ENCODE assay signal across 19 mouse cellular contexts in the genomic region with DNA sequence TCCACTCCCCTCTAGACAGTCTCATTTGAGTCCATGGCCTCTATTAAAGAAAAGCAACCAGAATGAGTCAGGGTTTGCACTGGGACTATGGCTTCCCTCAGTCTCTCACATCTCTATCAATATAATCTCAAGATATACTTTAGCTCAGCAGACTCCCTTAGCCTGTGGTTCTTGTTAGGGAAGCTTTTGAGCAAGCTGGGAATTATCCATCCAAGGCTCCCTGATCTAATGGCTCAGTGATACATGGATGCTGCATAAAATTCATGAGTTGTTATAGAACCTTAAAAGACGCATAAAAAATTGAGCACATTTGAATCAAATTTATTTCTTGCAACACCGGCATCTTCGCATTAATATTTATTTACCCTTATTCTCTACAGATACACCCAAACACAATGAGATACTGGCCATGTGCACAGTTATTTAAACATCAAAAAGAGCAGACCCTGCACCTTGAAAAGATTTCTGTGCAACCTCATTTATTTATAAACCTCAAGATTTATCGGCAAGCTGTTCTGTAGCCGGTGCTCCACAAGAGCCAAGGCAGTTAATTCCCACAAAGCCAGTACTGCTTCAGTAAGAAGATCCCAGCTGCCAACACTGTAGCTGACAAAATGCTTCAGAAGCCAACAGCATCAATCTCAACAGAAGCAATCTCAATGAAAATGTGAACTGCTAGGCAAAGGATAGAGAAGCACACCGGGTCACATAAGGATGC. TPM values are rescaled to one million over a fixed set of nuclear protein-coding genes. Genes with fewer than 3 reads are reported as not detected.
DNase-seq lines count a peak whose midpoint lies in the region; ATAC-seq lines count a peak whose summit lies in the region.
"Had no signal": no experiment of that assay in that cellular context is flagged by ENCODE, and none has a peak within 500 bp of the region (broad histone marks: within the 10 kb centered on the region; RNA-seq: fewer than 3 reads in every experiment).

No protein-coding gene starts in this region.

- no peaks in the 10 kb centered on the region for H3K36me3 ChIP-seq in hindbrain, embryonic 13.5 days
- no peaks in the 10 kb centered on the region for H3K36me3 ChIP-seq in hindbrain, embryonic 10.5 days
- no peaks in the 10 kb centered on the region for H3K36me3 ChIP-seq in midbrain, embryonic 13.5 days
- H3K36me3 ChIP-seq in midbrain, embryonic 10.5 days, result no peaks in the 10 kb centered on the region
- H3K36me3 ChIP-seq in midbrain, embryonic 15.5 days (replicated peaks), result no peaks in the 10 kb centered on the region
- no peaks in the 10 kb centered on the region for H3K36me3 ChIP-seq in neural tube, embryonic 14.5 days (ENCODE audit: control insufficient read depth, insufficient read depth, low read length)
- H3K36me3 ChIP-seq: hindbrain, embryonic 15.5 days; limb, embryonic 12.5 days; liver, embryonic 13.5 days; lung, embryonic 15.5 days had no signal

- no peaks in the 10 kb centered on the region for H3K9me3 ChIP-seq in hindbrain, embryonic 13.5 days
- H3K9me3 ChIP-seq in hindbrain, embryonic 10.5 days, result no peaks in the 10 kb centered on the region
- H3K9me3 ChIP-seq in midbrain, embryonic 13.5 days, result no peaks in the 10 kb centered on the region
- no peaks in the 10 kb centered on the region for H3K9me3 ChIP-seq in midbrain, embryonic 10.5 days (replicated peaks)
- no peaks in the 10 kb centered on the region for H3K9me3 ChIP-seq in midbrain, embryonic 15.5 days
- no peaks in the 10 kb centered on the region for H3K9me3 ChIP-seq in neural tube, embryonic 14.5 days (ENCODE audit: control insufficient read depth, low read length)
- H3K9me3 ChIP-seq: hindbrain, embryonic 15.5 days; limb, embryonic 12.5 days; liver, embryonic 13.5 days; lung, embryonic 15.5 days had no signal

- DNase-seq in hindbrain, embryonic 10.5 days (ENCODE audit: low spot score), result no peak
- no peak for DNase-seq in midbrain, embryonic 10.5 days (ENCODE audit: low spot score)
- DNase-seq in heart, postnatal 36 days, result no peak
- DNase-seq: adrenal gland, postnatal 25 days; cerebellum, adult 9-10 months; gastrocnemius, postnatal 14 days; kidney, adult 2 months; kidney, postnatal 14 days; liver, embryonic 13.5 days had no signal

- intact Hi-C loops in heart, postnatal 36 days (cut with DNase I), result no loop called here

- no peaks in the 10 kb centered on the region for H3K27me3 ChIP-seq in hindbrain, embryonic 13.5 days
- H3K27me3 ChIP-seq in hindbrain, embryonic 10.5 days (ENCODE audit: insufficient read depth, poor library complexity, severe bottlenecking), result no peaks in the 10 kb centered on the region
- no peaks in the 10 kb centered on the region for H3K27me3 ChIP-seq in midbrain, embryonic 13.5 days
- H3K27me3 ChIP-seq in midbrain, embryonic 10.5 days (ENCODE audit: low read depth, poor library complexity, severe bottlenecking), result no peaks in the 10 kb centered on the region
- H3K27me3 ChIP-seq in midbrain, embryonic 15.5 days (replicated peaks), result no peaks in the 10 kb centered on the region
- no peaks in the 10 kb centered on the region for H3K27me3 ChIP-seq in neural tube, embryonic 14.5 days (ENCODE audit: control insufficient read depth, insufficient read depth, low read length)
- H3K27me3 ChIP-seq: hindbrain, embryonic 15.5 days; limb, embryonic 12.5 days; liver, embryonic 13.5 days; lung, embryonic 15.5 days had no signal

- ATAC-seq in hindbrain, embryonic 13.5 days (ENCODE audit: low FRiP score), result 0 out of 2 replicates have a peak, but pooled peaks have one; percentile 17
- ATAC-seq in midbrain, embryonic 13.5 days, result peak; percentile 48; the same call in 1 of the 2 replicates
- ATAC-seq in midbrain, embryonic 15.5 days (replicated peaks), result peak; percentile 72
- ATAC-seq in neural tube, embryonic 14.5 days (ENCODE audit: low read depth), result peak; percentile 60; the same call in 1 of the 2 replicates

- WGBS in hindbrain, embryonic 13.5 days, result 83% methylated on average over 6 of the region's 6 CpGs
- 94% methylated on average over 6 of the region's 6 CpGs for WGBS in hindbrain, embryonic 10.5 days
- WGBS in midbrain, embryonic 13.5 days, result 88% methylated on average over 6 of the region's 6 CpGs
- WGBS in midbrain, embryonic 10.5 days, result 92% methylated on average over 6 of the region's 6 CpGs
- 68% methylated on average over 6 of the region's 6 CpGs for WGBS in midbrain, embryonic 15.5 days
- WGBS in neural tube, embryonic 14.5 days, result 78% methylated on average over 6 of the region's 6 CpGs

- H3K4me3 ChIP-seq in hindbrain, embryonic 13.5 days, result no peak overlapping the region
- H3K4me3 ChIP-seq in hindbrain, embryonic 10.5 days, result no peak overlapping the region
- no peak overlapping the region for H3K4me3 ChIP-seq in midbrain, embryonic 13.5 days (replicated peaks)
- H3K4me3 ChIP-seq in midbrain, embryonic 10.5 days, result no peak overlapping the region
- H3K4me3 ChIP-seq in midbrain, embryonic 15.5 days, result no peak overlapping the region
- H3K4me3 ChIP-seq in neural tube, embryonic 14.5 days (ENCODE audit: low read depth, low read length), result no peak overlapping the region
- H3K4me3 ChIP-seq: hindbrain, embryonic 15.5 days; limb, embryonic 12.5 days; liver, embryonic 13.5 days; lung, embryonic 15.5 days had no signal

- no peaks in the 10 kb centered on the region for H3K4me1 ChIP-seq in hindbrain, embryonic 13.5 days (replicated peaks)
- H3K4me1 ChIP-seq in hindbrain, embryonic 10.5 days (replicated peaks), result no peaks in the 10 kb centered on the region
- H3K4me1 ChIP-seq in midbrain, embryonic 13.5 days (replicated peaks), result no peaks in the 10 kb centered on the region
- H3K4me1 ChIP-seq in midbrain, embryonic 10.5 days, result no peaks in the 10 kb centered on the region
- H3K4me1 ChIP-seq in midbrain, embryonic 15.5 days, result no peaks in the 10 kb centered on the region
- H3K4me1 ChIP-seq in neural tube, embryonic 14.5 days (ENCODE audit: control insufficient read depth, insufficient read depth, low read length), result no peaks in the 10 kb centered on the region
- H3K4me1 ChIP-seq: hindbrain, embryonic 15.5 days; liver, embryonic 13.5 days; lung, embryonic 15.5 days had no signal

- no peak overlapping the region for H3K4me2 ChIP-seq in hindbrain, embryonic 13.5 days
- H3K4me2 ChIP-seq in midbrain, embryonic 13.5 days (replicated peaks), result no peak overlapping the region
- no peak overlapping the region for H3K4me2 ChIP-seq in midbrain, embryonic 15.5 days
- H3K4me2 ChIP-seq in neural tube, embryonic 14.5 days (ENCODE audit: low read depth, low read length), result no peak overlapping the region
- H3K4me2 ChIP-seq: hindbrain, embryonic 15.5 days; limb, embryonic 12.5 days; liver, embryonic 13.5 days; lung, embryonic 15.5 days had no signal

- no peak overlapping the region for H3K27ac ChIP-seq in hindbrain, embryonic 13.5 days
- H3K27ac ChIP-seq in hindbrain, embryonic 10.5 days, result no peak overlapping the region
- no peak overlapping the region for H3K27ac ChIP-seq in midbrain, embryonic 13.5 days
- no peak overlapping the region for H3K27ac ChIP-seq in midbrain, embryonic 10.5 days (replicated peaks)
- peak overlapping the region; percentile 39; the same call in 1 of the 2 replicates for H3K27ac ChIP-seq in midbrain, embryonic 15.5 days
- H3K27ac ChIP-seq in neural tube, embryonic 14.5 days (ENCODE audit: low read depth, low read length), result no peak overlapping the region
- H3K27ac ChIP-seq: hindbrain, embryonic 15.5 days; limb, embryonic 12.5 days; liver, embryonic 13.5 days; lung, embryonic 15.5 days; macrophage had no signal

- H3K9ac ChIP-seq in hindbrain, embryonic 13.5 days, result no peak overlapping the region
- H3K9ac ChIP-seq in midbrain, embryonic 13.5 days (replicated peaks), result no peak overlapping the region
- H3K9ac ChIP-seq in midbrain, embryonic 15.5 days, result no peak overlapping the region
- H3K9ac ChIP-seq in neural tube, embryonic 14.5 days (replicated peaks; ENCODE audit: low read depth, low read length), result no peak overlapping the region
- H3K9ac ChIP-seq: hindbrain, embryonic 15.5 days; limb, embryonic 12.5 days; liver, embryonic 13.5 days; lung, embryonic 15.5 days had no signal

RNA-seq across cellular contexts. Expression of a gene that starts 39.4 kb away (rescaled TPM):
- polyA plus RNA-seq in hindbrain, embryonic 13.5 days (2015; fragmentation: Nextera tagmentation; extraction: Ambion mirVana), result not detected in 2 replicates
- 0.13 and 0.30 TPM in 2 replicates for polyA plus RNA-seq in hindbrain, embryonic 10.5 days (2016; fragmentation: Nextera tagmentation; extraction: Ambion mirVana)
- not detected in 2 replicates for polyA plus RNA-seq in midbrain, embryonic 13.5 days (2015; fragmentation: Nextera tagmentation; extraction: Ambion mirVana)
- 0.09 TPM in 1 of 2 replicates, not detected in the other for polyA plus RNA-seq in midbrain, embryonic 10.5 days (2016; fragmentation: Nextera tagmentation; extraction: Ambion mirVana)
- polyA plus RNA-seq in midbrain, embryonic 15.5 days (2015; fragmentation: Nextera tagmentation; extraction: Ambion mirVana), result 0.15 TPM in 1 of 2 replicates, not detected in the other
- polyA plus RNA-seq in neural tube, embryonic 14.5 days (2014; fragmentation: Nextera tagmentation; extraction: Ambion mirVana), result 0.15 and 0.30 TPM in 2 replicates
- 1 to 10 TPM; 1.2 to 2.4 TPM for total RNA-seq in heart, postnatal 36 days (2021)
- total RNA-seq: monocyte, adult 5-6 weeks; neutrophil, adult 5-6 weeks had no signal
- polyA plus RNA-seq: hindbrain, embryonic 15.5 days; macrophage had no signal

Comparison
In these comparisons a context has a peak if more than half of its experiments do, and no peak if none do; other contexts are left out.
1. ATAC-seq: peak in every context shown above with its lines; median percentile 72 in midbrain, embryonic 15.5 days; 60 in neural tube, embryonic 14.5 days; 48 in midbrain, embryonic 13.5 days; 17 in hindbrain, embryonic 13.5 days.